Mouse (Mus musculus): ENCODE data around the gene Vcp.

DNA sequence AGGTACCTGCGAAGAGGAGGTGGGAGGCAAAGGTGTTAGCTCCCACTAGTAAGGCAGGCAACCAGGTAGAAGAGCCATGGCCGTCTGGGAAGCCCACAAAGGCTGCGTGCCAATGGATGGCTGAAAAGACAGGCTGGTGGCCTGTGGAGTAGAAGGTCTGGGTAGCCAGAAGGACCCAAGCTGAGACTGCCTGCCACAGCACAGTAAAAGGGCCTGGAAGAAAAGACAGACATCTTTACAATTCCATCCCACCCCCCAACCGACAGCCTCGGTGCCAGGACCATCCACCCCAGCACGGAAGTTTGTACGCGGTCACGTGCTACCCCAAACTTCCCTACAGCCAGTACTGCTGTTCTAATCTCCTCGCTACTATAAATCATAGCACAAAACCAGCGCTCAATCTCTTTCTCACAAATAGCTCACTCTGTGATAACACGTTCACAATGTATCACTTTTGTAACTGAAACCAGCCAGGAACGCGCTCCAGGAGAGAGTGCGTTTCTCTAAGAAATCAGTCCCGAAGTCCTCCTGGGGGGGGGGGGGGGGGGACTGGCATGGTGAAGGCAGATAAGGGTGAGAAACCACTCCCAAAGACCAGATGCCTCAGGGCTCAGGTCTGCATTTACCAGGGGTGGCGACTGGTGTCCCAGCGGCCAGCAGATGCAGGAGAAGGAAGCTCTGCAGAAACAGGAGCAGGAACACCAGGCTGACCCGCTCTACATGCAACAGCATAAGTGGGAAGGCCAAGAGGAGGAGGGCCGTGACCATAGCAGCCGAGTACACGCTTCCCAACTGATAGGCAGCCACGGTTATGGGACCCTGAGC lies 19.5 kb upstream of the Vcp start:
- TF ChIP-seq CTCF (IDR thresholded peaks at IDR 0.05; ENCODE audit: low read depth) (no peak), EP300 (IDR thresholded peaks at IDR 0.05; ENCODE audit: low read depth) (no peak)

All from heart, postnatal 0 days (tissue).